Mouse (Mus musculus): ENCODE results near the gene Glrp1.

DNA sequence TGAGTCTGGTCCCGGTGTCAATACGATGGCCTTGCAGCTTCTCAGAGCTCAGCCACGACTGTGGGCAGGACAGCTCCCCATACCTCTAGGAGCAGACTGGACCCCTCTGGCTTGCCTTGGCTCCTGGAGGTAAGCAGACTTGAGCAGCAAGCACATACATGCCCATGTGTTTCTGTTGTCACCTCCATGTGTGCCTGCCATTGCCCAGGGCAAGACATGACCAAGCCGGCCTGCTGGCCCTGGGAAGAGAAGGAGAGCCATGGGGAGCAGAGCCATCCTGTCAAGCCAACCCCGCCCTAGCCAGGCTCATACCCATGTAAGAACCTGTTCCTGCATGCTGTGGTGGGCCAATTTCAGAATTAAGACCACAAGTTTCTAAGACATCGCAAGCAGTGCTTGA lies 4.2 kb downstream of the Glrp1 start:
- TF ChIP-seq CTCF (IDR thresholded peaks at IDR 0.05; ENCODE audit: low read depth), result no peak
- TF ChIP-seq EP300 (IDR thresholded peaks at IDR 0.05; ENCODE audit: low read depth), result no peak

Data from liver, embryonic 14.5 days (tissue).